Mouse (Mus musculus): ENCODE results near the gene Clec4e.
"Not testable (repeated sequence)": the region's sequence is repeated elsewhere in the genome, so short reads cannot be mapped to it uniquely, and the experiment has no call there.

Gene Clec4e

GRCm38 (mm10) chr6:123289753-123290152, at the start of gene Clec4e:
Gene Clec4e, minus strand, starts transcription at chr6:123289870.
- no peak for DNase-seq

- no peak for DNase-seq
These were observed 42.8 kb upstream of the Clec4e start for GRCm38 (mm10) chr6:123332503-123332902.

GRCm38 (mm10) chr6:123308033-123308432, 18.4 kb upstream of the Clec4e start, which contains the start of gene Vmn2r19:
Gene Vmn2r19, plus strand, starts transcription at chr6:123308333.
- DNase-seq = no peak

GRCm38 (mm10) chr6:123306315-123306714, 16.6 kb upstream of the Clec4e start:
- not testable (repeated sequence) for DNase-seq

- DNase-seq = no peak
These were observed 7.0 kb upstream of the Clec4e start for GRCm38 (mm10) chr6:123296687-123297086.

GRCm38 (mm10) chr6:123293509-123293908, 3.8 kb upstream of the Clec4e start:
- not testable (repeated sequence) for DNase-seq

- no peak for DNase-seq
These were observed 3.2 kb upstream of the Clec4e start for GRCm38 (mm10) chr6:123292751-123293400.

- DNase-seq = no peak
These were observed 739 bp downstream of the Clec4e start for GRCm38 (mm10) chr6:123288931-123289330.

GRCm38 (mm10) chr6:123286311-123286710, 3.4 kb downstream of the Clec4e start:
- DNase-seq = no peak

- no peak for DNase-seq
These were observed 10.2 kb downstream of the Clec4e start for GRCm38 (mm10) chr6:123279443-123279842.

GRCm38 (mm10) chr6:123266945-123267344, 22.7 kb downstream of the Clec4e start:
- no peak for DNase-seq

- DNase-seq = no peak
These were observed 23.9 kb downstream of the Clec4e start for GRCm38 (mm10) chr6:123265809-123266208.

- no peak for DNase-seq
These were observed 25.5 kb downstream of the Clec4e start for GRCm38 (mm10) chr6:123264194-123264593.

GRCm38 (mm10) chr6:123261555-123262161, 28.0 kb downstream of the Clec4e start, which contains the start of gene Clec4d:
Gene Clec4d, plus strand, starts transcription at chr6:123262111.
- no peak for DNase-seq

GRCm38 (mm10) chr6:123260868-123261267, 28.8 kb downstream of the Clec4e start:
- DNase-seq = no peak

GRCm38 (mm10) chr6:123259889-123260603, 29.6 kb downstream of the Clec4e start:
- DNase-seq = no peak

GRCm38 (mm10) chr6:123258946-123259345, 30.7 kb downstream of the Clec4e start:
- no peak for DNase-seq

GRCm38 (mm10) chr6:123252735-123253134, 36.9 kb downstream of the Clec4e start:
- no peak for DNase-seq

- DNase-seq = not testable (repeated sequence)
These were observed 40.8 kb downstream of the Clec4e start for GRCm38 (mm10) chr6:123248862-123249261.

GRCm38 (mm10) chr6:123244201-123244600, 45.5 kb downstream of the Clec4e start:
- no peak for DNase-seq

GRCm38 (mm10) chr6:123237582-123237981, 52.1 kb downstream of the Clec4e start:
- DNase-seq = no peak
